Mouse (Mus musculus): ENCODE results near the gene Hoxd10. TPM values are rescaled to one million over a fixed set of nuclear protein-coding genes. Genes with fewer than 3 reads are reported as not detected.

Gene Hoxd10
- total and polyA plus RNA-seq, 3 experiments: not detected

DNA sequence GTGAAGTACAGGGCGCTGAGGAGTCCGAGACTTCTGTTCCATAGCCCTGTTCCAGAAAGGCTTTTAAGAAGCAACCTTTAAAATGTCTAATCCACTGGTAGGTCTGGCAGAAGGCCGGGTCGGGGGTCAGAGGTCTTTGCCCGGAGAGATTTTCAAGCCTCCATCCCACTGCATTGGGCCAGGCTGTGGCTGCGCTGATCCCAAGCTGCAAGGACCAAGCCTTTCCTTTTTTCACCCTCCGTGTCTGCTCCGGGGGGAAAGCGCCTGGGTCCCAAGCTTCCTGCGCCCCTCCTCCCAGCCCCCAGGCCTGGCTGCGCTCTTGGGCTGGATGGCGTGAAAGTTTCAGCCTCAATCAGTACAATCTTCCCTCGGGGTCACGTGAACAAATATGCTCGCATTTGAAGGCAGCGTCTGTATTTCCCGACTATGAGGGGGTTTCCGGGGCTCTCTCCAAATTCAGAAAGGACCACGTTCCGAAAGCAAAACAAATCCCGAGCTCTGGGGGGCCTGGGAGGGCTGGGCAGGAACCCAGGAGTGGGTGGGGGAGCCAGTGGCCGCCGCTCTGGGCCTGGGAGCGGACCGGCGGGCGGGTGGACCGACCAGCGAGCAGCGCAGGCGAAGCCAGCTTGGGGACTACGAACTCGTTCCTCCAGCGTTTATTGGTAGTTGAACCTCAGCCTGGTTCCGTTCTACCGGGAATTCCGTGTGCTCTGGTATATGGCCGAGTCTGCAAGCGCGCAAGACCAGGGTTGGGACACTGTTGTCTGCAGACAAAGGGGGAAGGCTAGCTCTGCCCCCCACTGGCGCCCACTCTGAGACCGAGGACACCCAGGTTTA is 44.3 kb downstream of the Hoxd10 start:
- no peaks in the 10 kb centered on the region for H3K4me1 ChIP-seq (ENCODE audit: control insufficient read depth, insufficient read depth, low read length)
- peaks cover 46% of the 10 kb centered on the region for H3K27me3 ChIP-seq (ENCODE audit: control insufficient read depth, insufficient read depth, low read length)
- WGBS: 4% methylated on average over 42 of the region's 42 CpGs
- no peak overlapping the region for H3K27ac ChIP-seq
- no peak for DNase-seq
- no peaks in the 10 kb centered on the region for H3K36me3 ChIP-seq (ENCODE audit: control insufficient read depth, insufficient read depth, low read length)
- H3K4me3 ChIP-seq: no peak overlapping the region
- H3K79me2 ChIP-seq (replicated peaks; ENCODE audit: control insufficient read depth, insufficient read depth, low read length): no peaks in the 10 kb centered on the region
- TF ChIP-seq CTCF (IDR thresholded peaks at IDR 0.05) (no peak), POLR2A (IDR thresholded peaks at IDR 0.05; ENCODE audit: insufficient read depth, low read depth, low read length) (no peak), EP300 (IDR thresholded peaks at IDR 0.05; ENCODE audit: insufficient read depth, low read depth, low read length) (no peak)
- H3K9ac ChIP-seq (ENCODE audit: low read depth, low read length): no peak overlapping the region
- intact Hi-C loops (cut with DNase I): no loop called here

GRCm38 (mm10) chr2:74736688-74737577 is 45.2 kb downstream of the Hoxd10 start:
- Histone ChIP-seq H3K9ac (ENCODE audit: low read depth, low read length) (no peak overlapping the region), H3K79me2 (replicated peaks; ENCODE audit: control insufficient read depth, insufficient read depth, low read length) (no peaks in the 10 kb centered on the region), H3K27me3 (ENCODE audit: control insufficient read depth, insufficient read depth, low read length) (peaks cover 46% of the 10 kb centered on the region), H3K27ac (no peak overlapping the region), H3K4me3 (no peak overlapping the region), H3K36me3 (ENCODE audit: control insufficient read depth, insufficient read depth, low read length) (no peaks in the 10 kb centered on the region), H3K4me1 (ENCODE audit: control insufficient read depth, insufficient read depth, low read length) (no peaks in the 10 kb centered on the region)
- WGBS: 10% methylated on average over 15 of the region's 15 CpGs
- TF ChIP-seq POLR2A (IDR thresholded peaks at IDR 0.05; ENCODE audit: insufficient read depth, low read depth, low read length) (no peak), EP300 (IDR thresholded peaks at IDR 0.05; ENCODE audit: insufficient read depth, low read depth, low read length) (no peak), CTCF (IDR thresholded peaks at IDR 0.05) (no peak)
- intact Hi-C loops (cut with DNase I): no loop called here
- no peak for DNase-seq

GRCm38 (mm10) chr2:74737578-74738070 is 45.9 kb downstream of the Hoxd10 start:
- Histone ChIP-seq H3K27ac (no peak overlapping the region), H3K4me3 (no peak overlapping the region), H3K4me1 (ENCODE audit: control insufficient read depth, insufficient read depth, low read length) (no peaks in the 10 kb centered on the region), H3K27me3 (ENCODE audit: control insufficient read depth, insufficient read depth, low read length) (peaks cover 44% of the 10 kb centered on the region), H3K36me3 (ENCODE audit: control insufficient read depth, insufficient read depth, low read length) (no peaks in the 10 kb centered on the region), H3K9ac (ENCODE audit: low read depth, low read length) (no peak overlapping the region), H3K79me2 (replicated peaks; ENCODE audit: control insufficient read depth, insufficient read depth, low read length) (no peaks in the 10 kb centered on the region)
- WGBS: 10% methylated on average over 7 of the region's 7 CpGs
- TF ChIP-seq POLR2A (IDR thresholded peaks at IDR 0.05; ENCODE audit: insufficient read depth, low read depth, low read length): no peak
- TF ChIP-seq CTCF (IDR thresholded peaks at IDR 0.05): no peak
- TF ChIP-seq EP300 (IDR thresholded peaks at IDR 0.05; ENCODE audit: insufficient read depth, low read depth, low read length): no peak
- intact Hi-C loops (cut with DNase I): no loop called here
- no peak for DNase-seq

DNA sequence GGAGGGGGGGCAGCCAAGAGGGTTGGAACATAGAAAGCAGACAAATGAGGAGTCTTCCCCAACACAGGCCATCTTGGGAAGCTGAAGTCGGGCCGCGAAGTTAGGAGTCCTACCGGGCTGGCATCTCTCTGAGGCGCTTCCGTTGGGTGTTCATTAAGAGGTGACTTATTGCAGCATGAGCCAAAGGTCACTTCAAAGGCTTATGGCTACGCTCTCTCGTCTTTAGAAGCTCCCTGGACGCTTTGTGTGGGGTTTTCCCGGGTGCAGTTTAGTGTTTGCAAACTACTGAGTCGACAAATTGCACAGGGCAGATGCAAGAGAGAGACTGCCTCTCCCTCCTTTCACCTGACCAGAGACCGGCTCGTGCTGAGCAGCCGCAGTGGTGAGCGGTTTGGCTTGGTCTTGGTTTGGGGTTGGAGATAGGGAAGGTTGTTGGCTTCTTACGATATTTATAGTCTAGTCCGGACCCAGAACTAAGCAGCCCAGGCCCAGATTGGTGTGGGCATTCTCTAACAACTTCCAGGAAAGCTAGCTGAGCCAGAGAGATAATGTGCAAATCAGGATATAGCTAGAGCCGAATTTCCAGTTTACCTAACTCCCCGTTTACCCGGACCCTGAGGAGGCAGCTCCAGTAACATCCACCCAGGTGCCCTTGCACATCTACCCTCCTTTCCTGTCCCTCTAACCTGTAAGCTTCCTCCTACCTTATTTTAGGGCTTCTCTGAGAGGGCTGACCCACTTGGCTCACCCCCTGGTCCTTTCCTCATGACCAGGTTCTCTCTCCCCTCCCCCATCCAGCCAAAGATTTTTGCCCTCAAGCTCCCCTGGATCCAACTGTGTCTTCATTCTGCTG is 47.1 kb downstream of the Hoxd10 start:
- WGBS: 6% methylated on average over 20 of the region's 20 CpGs
- Histone ChIP-seq H3K27me3 (ENCODE audit: control insufficient read depth, insufficient read depth, low read length) (peaks cover 39% of the 10 kb centered on the region), H3K4me3 (no peak overlapping the region), H3K36me3 (ENCODE audit: control insufficient read depth, insufficient read depth, low read length) (no peaks in the 10 kb centered on the region), H3K4me1 (ENCODE audit: control insufficient read depth, insufficient read depth, low read length) (no peaks in the 10 kb centered on the region), H3K9ac (ENCODE audit: low read depth, low read length) (no peak overlapping the region), H3K27ac (no peak overlapping the region), H3K79me2 (replicated peaks; ENCODE audit: control insufficient read depth, insufficient read depth, low read length) (no peaks in the 10 kb centered on the region)
- DNase-seq: no peak
- TF ChIP-seq EP300 (IDR thresholded peaks at IDR 0.05; ENCODE audit: insufficient read depth, low read depth, low read length) (no peak), CTCF (IDR thresholded peaks at IDR 0.05) (no peak), POLR2A (IDR thresholded peaks at IDR 0.05; ENCODE audit: insufficient read depth, low read depth, low read length) (no peak)
- intact Hi-C loops (cut with DNase I): no loop called here

DNA sequence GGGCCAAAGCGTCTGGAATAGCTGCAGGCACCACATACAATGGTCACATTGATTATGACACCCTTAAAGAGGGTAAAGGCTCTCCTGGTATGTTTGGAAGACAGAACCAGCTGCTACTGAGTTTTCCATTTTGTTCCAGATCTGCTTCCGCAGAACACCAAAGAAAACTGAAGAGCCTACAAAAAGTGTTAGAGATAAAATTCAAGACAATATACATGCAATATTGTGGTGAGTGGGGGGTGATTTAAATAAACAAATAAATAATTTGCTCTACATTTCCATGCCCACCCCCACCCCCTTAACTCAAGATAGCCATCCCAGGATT is 47.7 kb downstream of the Hoxd10 start:
- peaks cover 39% of the 10 kb centered on the region for H3K27me3 ChIP-seq (ENCODE audit: control insufficient read depth, insufficient read depth, low read length)
- TF ChIP-seq POLR2A (IDR thresholded peaks at IDR 0.05; ENCODE audit: insufficient read depth, low read depth, low read length): no peak
- no peak for TF ChIP-seq CTCF (IDR thresholded peaks at IDR 0.05)
- no peak for TF ChIP-seq EP300 (IDR thresholded peaks at IDR 0.05; ENCODE audit: insufficient read depth, low read depth, low read length)

More for the DNA sequence above, 47.7 kb downstream of the Hoxd10 start:
- DNase-seq: no peak
- no peak overlapping the region for H3K9ac ChIP-seq (ENCODE audit: low read depth, low read length)
- H3K36me3 ChIP-seq (ENCODE audit: control insufficient read depth, insufficient read depth, low read length): no peaks in the 10 kb centered on the region
- no peak overlapping the region for H3K4me3 ChIP-seq
- no peak overlapping the region for H3K27ac ChIP-seq
- no peaks in the 10 kb centered on the region for H3K79me2 ChIP-seq (replicated peaks; ENCODE audit: control insufficient read depth, insufficient read depth, low read length)
- 20% methylated on average over 2 of the region's 2 CpGs for WGBS
- intact Hi-C loops (cut with DNase I): no loop called here
- H3K4me1 ChIP-seq (ENCODE audit: control insufficient read depth, insufficient read depth, low read length): no peaks in the 10 kb centered on the region

All from heart, adult 2 months (tissue).